Mouse (Mus musculus) frontal cortex, adult 2 months (tissue): ENCODE data around the gene Fv1. TPM values are rescaled to one million over a fixed set of nuclear protein-coding genes. Genes with fewer than 3 reads are reported as not detected.

Experiments
- polyA plus RNA-seq: library from polyadenylated mRNA; depleted of rRNA; stranded (reverse); fragments of >200 nt; gene quantifications from 2 replicates; pipeline ENCODE4 v1.2.3, GENCODE M21; 2012; rRNA removed

Gene Fv1
- polyA plus RNA-seq, 1 experiment: 7.5 TPM

Other genes with a start within 250 kb of the Fv1 start
- 0.97 and 1.0 TPM in 2 replicates for gene Zfp979, start 226.5 kb upstream of the Fv1 start, polyA plus RNA-seq
- gene Zfp534, start 166.4 kb upstream of the Fv1 start, polyA plus RNA-seq: not detected in 2 replicates
- 3.5 and 4.0 TPM in 2 replicates for gene Zfp984, start 59.2 kb upstream of the Fv1 start, polyA plus RNA-seq
- gene Zfp933, start 20.6 kb upstream of the Fv1 start, polyA plus RNA-seq: 10.5 and 10.9 TPM in 2 replicates
- gene Miip, start 163 bp upstream of the Fv1 start, polyA plus RNA-seq: 51.3 and 66.8 TPM in 2 replicates
- gene Mfn2, start 35.7 kb downstream of the Fv1 start, polyA plus RNA-seq: 100 and 102 TPM in 2 replicates
- 18.8 and 20.3 TPM in 2 replicates for gene Plod1, start 67.8 kb downstream of the Fv1 start, polyA plus RNA-seq
- gene 2510039O18Rik, start 71.9 kb downstream of the Fv1 start, polyA plus RNA-seq: 32.6 and 32.9 TPM in 2 replicates
- gene Nppb, start 116.8 kb downstream of the Fv1 start, polyA plus RNA-seq: 0.15 and 0.16 TPM in 2 replicates
- gene Nppa, start 131.7 kb downstream of the Fv1 start, polyA plus RNA-seq: 13.9 and 14.6 TPM in 2 replicates
- 42.8 and 46.9 TPM in 2 replicates for gene Clcn6, start 169.8 kb downstream of the Fv1 start, polyA plus RNA-seq
- 28.7 and 34.2 TPM in 2 replicates for gene Mthfr, start 170.1 kb downstream of the Fv1 start, polyA plus RNA-seq
- gene Agtrap, start 219.1 kb downstream of the Fv1 start, polyA plus RNA-seq: 7.5 and 9.6 TPM in 2 replicates